Mouse (Mus musculus): ENCODE measurements around the gene Wdr4. TPM values are rescaled to one million over a fixed set of nuclear protein-coding genes. Genes with fewer than 3 reads are reported as not detected.

Gene Wdr4
- polyA plus RNA-seq, 1 experiment from 2014 or later: 35.2 TPM

DNA sequence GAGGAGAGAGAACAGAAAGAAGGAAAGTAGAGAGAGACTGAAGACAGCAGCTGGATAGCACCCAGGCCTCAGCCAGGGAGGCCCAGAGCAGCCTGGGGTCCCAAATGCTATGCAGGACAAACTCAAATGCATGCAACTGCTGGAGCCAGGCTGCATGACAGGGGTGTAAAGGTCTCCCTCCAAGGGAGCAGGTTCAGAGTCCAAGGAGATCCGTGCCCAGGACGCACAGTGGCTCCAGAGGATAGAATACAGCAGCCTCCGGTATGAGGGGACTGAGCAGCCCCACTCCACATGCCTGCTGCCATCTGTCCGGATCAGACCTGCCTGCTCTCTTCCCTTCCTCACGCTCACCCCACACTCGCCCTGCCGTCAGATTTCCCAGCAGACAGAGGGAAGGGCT is 13.5 kb downstream of the Wdr4 start:
- no peaks in the 10 kb centered on the region for H3K9me3 ChIP-seq

DNA sequence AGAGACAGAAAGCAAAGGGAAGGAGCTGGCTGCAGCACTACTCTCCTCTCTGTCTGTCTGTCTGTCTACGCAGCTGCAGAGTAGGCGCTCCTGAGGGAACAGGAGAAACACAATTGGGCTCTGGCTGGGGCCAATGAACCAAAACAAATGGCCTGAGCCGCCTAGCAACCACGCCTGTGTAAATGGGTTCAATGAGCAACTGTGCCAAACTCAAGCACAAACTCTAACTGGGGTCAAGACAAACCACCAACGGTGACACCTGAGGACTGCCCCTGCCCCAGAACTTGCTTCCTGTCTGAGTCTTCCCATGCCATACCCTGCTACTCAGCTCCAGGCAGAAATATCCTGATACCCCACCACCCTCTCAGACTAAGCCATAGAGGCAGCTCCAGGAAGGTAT is 14.8 kb downstream of the Wdr4 start:
- no peaks in the 10 kb centered on the region for H3K27me3 ChIP-seq
- ATAC-seq (ENCODE audit: insufficient number of reproducible peaks, low FRiP score, low TSS enrichment, low read depth): no peak
- no peak overlapping the region for H3K4me2 ChIP-seq
- WGBS: 91% methylated on average over 5 of the region's 5 CpGs
- peaks cover 91% of the 10 kb centered on the region for H3K36me3 ChIP-seq
- no peak overlapping the region for H3K4me3 ChIP-seq
- no peak overlapping the region for H3K27ac ChIP-seq
- no peaks in the 10 kb centered on the region for H3K4me1 ChIP-seq
- no peaks in the 10 kb centered on the region for H3K9me3 ChIP-seq
- no peak overlapping the region for H3K9ac ChIP-seq

More for the DNA sequence above, 13.5 kb downstream of the Wdr4 start:
- no peak overlapping the region for H3K4me3 ChIP-seq
- H3K4me1 ChIP-seq: 0 out of 2 replicates have a peak, but pooled peaks cover 3% of the 10 kb centered on the region
- no peaks in the 10 kb centered on the region for H3K27me3 ChIP-seq
- no peak overlapping the region for H3K27ac ChIP-seq
- WGBS: 91% methylated on average over 7 of the region's 7 CpGs
- no peak overlapping the region for H3K4me2 ChIP-seq
- peaks cover 85% of the 10 kb centered on the region for H3K36me3 ChIP-seq
- H3K9ac ChIP-seq: no peak overlapping the region
- ATAC-seq (ENCODE audit: insufficient number of reproducible peaks, low FRiP score, low TSS enrichment, low read depth): no peak

DNA sequence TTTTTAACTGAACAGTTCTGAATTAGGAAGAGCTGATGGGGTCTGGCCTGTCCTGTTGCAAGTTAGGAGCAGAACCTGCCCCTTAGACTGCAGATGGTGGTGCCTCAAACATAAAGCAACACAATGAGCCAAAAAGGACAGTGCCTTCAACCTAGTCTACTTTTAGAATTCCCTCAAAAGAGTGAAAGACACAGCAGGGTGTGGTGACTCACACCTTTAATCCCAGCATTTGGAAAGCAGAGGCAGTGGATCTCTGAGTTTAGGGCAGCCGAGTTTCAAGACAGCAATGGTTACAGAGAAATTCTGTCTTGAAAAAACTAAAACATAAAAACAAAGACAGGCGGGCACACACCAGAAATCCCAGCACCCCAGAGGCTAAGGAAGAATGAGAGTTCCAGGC is 15.8 kb downstream of the Wdr4 start:
- no peak for ATAC-seq (ENCODE audit: insufficient number of reproducible peaks, low FRiP score, low TSS enrichment, low read depth)
- no peaks in the 10 kb centered on the region for H3K9me3 ChIP-seq

DNA sequence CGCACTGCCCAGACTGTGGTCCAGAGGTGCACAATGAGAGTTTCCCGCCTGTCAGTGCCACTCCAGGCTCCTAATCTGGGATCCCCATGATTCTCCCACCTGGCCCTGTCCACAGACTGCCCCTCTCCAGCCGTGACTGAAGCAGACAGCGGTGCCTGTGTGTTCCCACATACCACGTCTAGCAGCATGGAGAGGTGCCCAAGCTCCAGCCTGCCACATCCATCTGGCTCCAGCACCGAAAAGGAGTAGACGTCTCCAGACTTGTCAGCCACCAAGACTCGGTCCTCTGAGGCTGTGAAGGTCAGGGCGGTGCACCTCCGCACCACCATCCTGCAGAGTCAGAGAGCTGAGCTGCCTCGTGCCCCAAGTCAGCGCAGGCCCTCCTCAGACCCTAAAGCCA is 16.4 kb downstream of the Wdr4 start:
- ATAC-seq (ENCODE audit: insufficient number of reproducible peaks, low FRiP score, low TSS enrichment, low read depth): no peak
- H3K27ac ChIP-seq: no peak overlapping the region
- peaks cover 93% of the 10 kb centered on the region for H3K36me3 ChIP-seq
- no peak overlapping the region for H3K9ac ChIP-seq
- H3K9me3 ChIP-seq: no peaks in the 10 kb centered on the region
- WGBS: 93% methylated on average over 12 of the region's 12 CpGs
- no peaks in the 10 kb centered on the region for H3K4me1 ChIP-seq
- no peak overlapping the region for H3K4me3 ChIP-seq
- no peak overlapping the region for H3K4me2 ChIP-seq
- no peaks in the 10 kb centered on the region for H3K27me3 ChIP-seq

More for the DNA sequence above, 15.8 kb downstream of the Wdr4 start:
- H3K27me3 ChIP-seq: no peaks in the 10 kb centered on the region
- H3K4me1 ChIP-seq: no peaks in the 10 kb centered on the region
- H3K4me3 ChIP-seq: no peak overlapping the region
- H3K36me3 ChIP-seq: peaks cover 91% of the 10 kb centered on the region
- H3K4me2 ChIP-seq: no peak overlapping the region
- WGBS: 89% methylated on average over 2 of the region's 2 CpGs
- H3K27ac ChIP-seq: no peak overlapping the region
- H3K9ac ChIP-seq: no peak overlapping the region

DNA sequence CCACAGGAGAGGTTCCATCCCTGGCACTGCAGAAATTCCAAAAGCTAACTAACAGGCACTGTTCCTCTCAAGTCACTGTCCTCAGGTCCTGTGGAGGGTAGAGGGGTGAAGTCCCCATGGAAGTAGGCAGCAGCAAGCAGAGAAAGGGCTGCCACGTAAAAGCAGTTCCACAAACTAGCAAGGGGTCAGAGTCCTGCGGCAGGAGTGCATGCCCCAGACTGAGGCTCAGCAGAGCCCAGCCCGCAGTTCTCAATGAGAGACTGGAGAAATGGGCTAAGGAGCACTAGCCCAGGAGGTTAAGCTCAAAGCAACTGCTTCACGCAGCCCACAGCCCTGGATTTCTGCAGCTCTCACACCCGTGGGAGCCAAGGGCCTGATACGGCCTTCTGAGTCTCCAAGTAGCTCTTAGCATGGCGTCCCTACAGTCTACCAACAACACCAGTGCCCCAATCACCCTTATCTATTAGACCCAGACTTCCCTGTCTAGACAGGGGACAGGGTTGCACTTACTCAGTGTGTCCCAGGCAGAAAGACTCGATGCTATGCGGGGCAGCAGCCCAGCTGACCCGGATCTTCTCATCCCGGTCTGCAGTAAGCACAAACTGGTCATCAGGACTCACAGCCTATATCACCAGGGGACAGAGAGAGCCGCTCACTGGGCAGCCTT is 17.4 kb downstream of the Wdr4 start:
- ATAC-seq (ENCODE audit: insufficient number of reproducible peaks, low FRiP score, low TSS enrichment, low read depth): no peak
- peaks cover 96% of the 10 kb centered on the region for H3K36me3 ChIP-seq

DNA sequence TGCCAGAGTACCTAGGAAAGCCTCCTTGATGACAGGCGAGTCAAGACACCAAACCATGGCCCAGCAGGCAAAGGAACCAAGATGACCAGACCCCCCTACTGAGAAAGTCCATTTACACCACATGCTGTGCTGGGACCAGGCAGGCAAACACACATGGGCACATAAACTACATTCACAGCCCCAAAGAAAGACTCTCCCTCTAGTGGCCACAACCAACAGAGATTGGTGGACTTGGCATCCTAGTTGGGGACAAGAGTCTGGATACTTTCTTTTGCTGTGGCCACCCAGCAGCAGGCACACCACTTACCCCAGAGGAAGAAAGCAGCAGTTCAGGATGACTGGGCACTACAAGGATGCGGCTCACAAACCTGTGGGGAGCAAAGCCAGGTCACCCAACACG is 18.9 kb downstream of the Wdr4 start:
- no peaks in the 10 kb centered on the region for H3K4me1 ChIP-seq
- no peak for ATAC-seq (ENCODE audit: insufficient number of reproducible peaks, low FRiP score, low TSS enrichment, low read depth)
- WGBS: 84% methylated on average over 3 of the region's 3 CpGs
- no peaks in the 10 kb centered on the region for H3K9me3 ChIP-seq
- peaks cover 95% of the 10 kb centered on the region for H3K36me3 ChIP-seq
- H3K27ac ChIP-seq: no peak overlapping the region
- H3K9ac ChIP-seq: no peak overlapping the region
- H3K4me2 ChIP-seq: no peak overlapping the region
- no peaks in the 10 kb centered on the region for H3K27me3 ChIP-seq
- H3K4me3 ChIP-seq: no peak overlapping the region

More for the DNA sequence above, 17.4 kb downstream of the Wdr4 start:
- H3K9me3 ChIP-seq: no peaks in the 10 kb centered on the region
- WGBS: 90% methylated on average over 12 of the region's 12 CpGs
- H3K27me3 ChIP-seq: no peaks in the 10 kb centered on the region
- H3K27ac ChIP-seq: no peak overlapping the region
- H3K9ac ChIP-seq: no peak overlapping the region
- no peak overlapping the region for H3K4me2 ChIP-seq
- no peak overlapping the region for H3K4me3 ChIP-seq
- no peaks in the 10 kb centered on the region for H3K4me1 ChIP-seq

DNA sequence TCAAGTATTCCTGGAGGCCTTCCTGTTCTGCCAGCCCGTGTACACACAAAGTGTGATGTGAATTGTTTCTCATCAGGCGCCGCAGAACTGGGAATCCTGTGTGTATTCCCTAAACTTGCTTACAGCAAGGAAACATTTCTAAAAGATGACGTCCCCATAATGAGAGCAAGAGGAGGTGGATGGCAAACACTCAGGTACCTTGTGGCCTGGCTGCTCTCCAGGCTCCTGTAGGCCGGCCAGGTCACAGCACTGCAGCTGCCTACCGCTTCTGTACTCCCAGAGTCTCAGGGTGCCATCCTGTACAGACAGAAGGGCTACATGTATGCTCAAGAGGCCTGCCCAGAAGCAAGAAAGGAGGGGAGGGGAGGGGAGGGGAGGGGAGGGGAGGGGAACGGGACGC is 19.4 kb downstream of the Wdr4 start:
- Histone ChIP-seq H3K4me3 (no peak overlapping the region), H3K4me1 (no peaks in the 10 kb centered on the region), H3K36me3 (peaks cover 95% of the 10 kb centered on the region), H3K9me3 (no peaks in the 10 kb centered on the region), H3K27me3 (no peaks in the 10 kb centered on the region), H3K4me2 (no peak overlapping the region), H3K27ac (no peak overlapping the region), H3K9ac (no peak overlapping the region)
- 89% methylated on average over 8 of the region's 8 CpGs for WGBS
- no peak for ATAC-seq (ENCODE audit: insufficient number of reproducible peaks, low FRiP score, low TSS enrichment, low read depth)

DNA sequence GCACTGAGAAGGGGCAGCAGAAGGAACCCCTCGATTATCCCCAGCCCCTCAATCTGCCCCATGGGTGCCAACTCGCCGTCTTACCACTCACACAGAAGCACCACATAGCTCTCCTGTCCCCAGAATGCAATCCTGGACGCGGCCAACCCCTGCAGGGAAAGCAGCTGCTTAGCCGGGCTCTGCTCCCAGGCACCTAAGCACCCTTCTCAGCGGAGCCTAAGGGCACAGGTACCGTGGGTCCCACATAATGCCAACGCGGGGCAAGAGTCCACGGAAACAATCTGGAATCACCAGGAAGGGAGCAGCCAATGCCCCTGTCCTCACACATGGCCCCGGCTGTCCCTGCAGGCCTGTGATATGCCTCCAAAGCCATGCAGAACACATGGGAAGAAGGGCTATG is 20.1 kb downstream of the Wdr4 start:
- WGBS: 97% methylated on average over 12 of the region's 12 CpGs
- Histone ChIP-seq H3K4me1 (no peaks in the 10 kb centered on the region), H3K27ac (no peak overlapping the region), H3K9ac (no peak overlapping the region), H3K4me3 (no peak overlapping the region), H3K4me2 (no peak overlapping the region), H3K9me3 (no peaks in the 10 kb centered on the region), H3K36me3 (peaks cover 95% of the 10 kb centered on the region), H3K27me3 (no peaks in the 10 kb centered on the region)
- ATAC-seq (ENCODE audit: insufficient number of reproducible peaks, low FRiP score, low TSS enrichment, low read depth): no peak

DNA sequence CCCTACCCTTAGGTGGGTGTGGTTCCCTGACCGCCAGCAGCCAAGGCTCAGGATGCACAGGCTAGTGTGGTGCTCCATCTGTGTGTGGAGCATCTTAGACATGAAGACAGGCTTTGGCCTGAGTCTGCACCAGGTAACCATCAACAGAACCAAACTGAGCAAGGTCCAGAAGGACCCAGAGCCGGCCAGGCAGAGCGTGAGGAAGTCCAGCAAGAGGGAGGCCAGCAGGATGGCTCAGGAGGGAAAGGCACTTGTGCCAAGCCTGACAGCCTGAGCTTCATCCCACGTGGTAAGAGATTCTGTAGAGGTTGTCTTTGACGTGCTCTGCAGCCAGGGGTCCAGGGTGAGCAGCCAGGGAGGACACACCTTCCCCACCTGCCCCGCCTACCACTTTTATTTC is 22.1 kb downstream of the Wdr4 start:
- H3K9me3 ChIP-seq: no peaks in the 10 kb centered on the region
- H3K36me3 ChIP-seq: peaks cover 75% of the 10 kb centered on the region
- WGBS: 81% methylated on average over 6 of the region's 6 CpGs
- H3K27ac ChIP-seq: no peak overlapping the region
- no peak overlapping the region for H3K9ac ChIP-seq
- H3K4me2 ChIP-seq: no peak overlapping the region
- no peak for ATAC-seq (ENCODE audit: insufficient number of reproducible peaks, low FRiP score, low TSS enrichment, low read depth)
- no peaks in the 10 kb centered on the region for H3K27me3 ChIP-seq
- no peaks in the 10 kb centered on the region for H3K4me1 ChIP-seq
- no peak overlapping the region for H3K4me3 ChIP-seq

DNA sequence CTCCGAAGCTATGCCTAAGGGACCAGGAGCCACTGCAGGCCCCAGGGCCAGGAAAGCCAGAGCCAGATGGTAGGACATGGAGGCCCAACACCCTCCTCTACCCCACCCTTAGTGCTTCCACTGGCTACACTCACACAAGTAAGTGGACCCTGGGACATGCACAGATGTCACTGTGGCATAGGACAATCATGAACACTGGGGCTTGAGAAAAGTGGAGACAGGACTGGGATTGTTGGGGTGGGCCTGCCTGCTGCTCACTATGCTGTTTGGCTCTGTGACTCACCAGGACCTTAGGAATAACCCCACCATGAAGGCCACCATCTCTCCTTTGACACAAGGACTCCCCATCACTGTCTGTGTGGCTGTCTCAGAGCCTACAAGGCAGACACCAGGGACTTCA is 24.8 kb downstream of the Wdr4 start:
- Histone ChIP-seq H3K27ac (no peak overlapping the region), H3K4me3 (no peak overlapping the region), H3K27me3 (no peaks in the 10 kb centered on the region), H3K9me3 (no peaks in the 10 kb centered on the region), H3K36me3 (peaks cover 50% of the 10 kb centered on the region), H3K4me2 (no peak overlapping the region), H3K9ac (no peak overlapping the region), H3K4me1 (peaks cover 2% of the 10 kb centered on the region; the same call in 1 of the 2 replicates)
- ATAC-seq (ENCODE audit: insufficient number of reproducible peaks, low FRiP score, low TSS enrichment, low read depth): no peak
- 67% methylated on average over 1 of the region's 1 CpGs for WGBS

DNA sequence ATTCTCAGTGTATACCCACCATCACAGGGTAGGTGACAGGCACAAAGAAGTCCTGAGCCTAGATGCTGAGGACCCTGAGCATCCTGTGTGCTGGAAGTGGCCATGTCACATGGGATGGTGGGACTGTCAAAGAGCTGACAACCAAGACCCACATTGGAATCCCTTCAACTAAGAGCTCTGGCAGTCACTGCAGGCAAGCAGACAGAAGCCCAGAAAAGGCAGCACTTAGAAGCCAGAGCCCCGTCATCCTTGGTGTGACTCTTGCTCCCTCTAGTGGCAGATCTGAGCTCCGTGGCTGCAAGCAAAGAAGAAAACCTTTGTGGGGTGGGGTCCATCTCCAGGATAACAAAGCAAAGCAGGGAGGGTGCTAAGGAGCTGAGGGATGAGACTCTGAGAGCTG is 27.4 kb downstream of the Wdr4 start:
- Histone ChIP-seq H3K4me2 (no peak overlapping the region), H3K4me3 (no peak overlapping the region), H3K9ac (no peak overlapping the region), H3K27ac (no peak overlapping the region), H3K4me1 (peaks cover 2% of the 10 kb centered on the region; the same call in 1 of the 2 replicates), H3K27me3 (no peaks in the 10 kb centered on the region), H3K36me3 (peaks cover 24% of the 10 kb centered on the region), H3K9me3 (no peaks in the 10 kb centered on the region)
- 0% methylated on average over 2 of the region's 2 CpGs for WGBS
- no peak for ATAC-seq (ENCODE audit: insufficient number of reproducible peaks, low FRiP score, low TSS enrichment, low read depth)

DNA sequence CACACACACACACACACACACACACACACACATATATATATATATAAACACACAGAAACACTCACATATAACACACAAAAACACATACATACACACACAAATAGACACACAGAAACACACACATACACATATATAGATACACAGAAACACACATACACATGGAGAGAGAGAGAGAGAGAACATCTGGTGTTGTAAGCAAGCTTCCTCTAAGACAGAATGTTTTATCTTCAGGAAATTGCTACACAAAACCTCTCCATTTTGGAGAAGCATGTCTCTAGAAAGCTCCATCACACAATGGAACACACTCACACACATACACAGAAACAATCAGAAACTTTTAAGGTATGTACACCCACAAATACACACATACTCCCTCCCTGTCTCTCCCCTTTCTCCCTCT is 28.4 kb downstream of the Wdr4 start:
- Histone ChIP-seq H3K9me3 (no peaks in the 10 kb centered on the region), H3K4me2 (no peak overlapping the region), H3K4me1 (peaks cover 4% of the 10 kb centered on the region; the same call in 1 of the 2 replicates), H3K4me3 (no peak overlapping the region), H3K36me3 (peaks cover 15% of the 10 kb centered on the region), H3K27ac (no peak overlapping the region), H3K9ac (no peak overlapping the region), H3K27me3 (no peaks in the 10 kb centered on the region)
- ATAC-seq (ENCODE audit: insufficient number of reproducible peaks, low FRiP score, low TSS enrichment, low read depth): no peak
